Comparison of ENCODE assay signal across 24 mouse cellular contexts in genomic region chr5:102996331-102996730, GRCm38 (mm10).
DNase-seq lines count a peak whose midpoint lies in the region; ATAC-seq and TF ChIP-seq lines count a peak whose summit lies in the region.
"Had no signal": no experiment of that assay in that cellular context is flagged by ENCODE, and none has a peak within 500 bp of the region (broad histone marks: within the 10 kb centered on the region; RNA-seq: fewer than 3 reads in every experiment).

No protein-coding gene starts in this region.

- H3K9me3 ChIP-seq in midbrain, embryonic 11.5 days (ENCODE audit: control insufficient read depth, low read length), result no peaks in the 10 kb centered on the region
- H3K9me3 ChIP-seq: forebrain, embryonic 10.5 days; forebrain, embryonic 13.5 days; heart, embryonic 12.5 days; heart, embryonic 15.5 days; hindbrain, embryonic 10.5 days; hindbrain, embryonic 13.5 days; intestine, embryonic 15.5 days had no signal

- no peak overlapping the region for H3K4me2 ChIP-seq in midbrain, embryonic 11.5 days
- H3K4me2 ChIP-seq: forebrain, embryonic 13.5 days; heart, embryonic 12.5 days; heart, embryonic 15.5 days; hindbrain, embryonic 13.5 days; intestine, embryonic 15.5 days had no signal

- no peak overlapping the region for H3K4me3 ChIP-seq in cerebellum, adult 2 months (replicated peaks; ENCODE audit: insufficient read depth, low read depth, low read length)
- H3K4me3 ChIP-seq in left cerebral cortex, adult 2 months, result no peak overlapping the region
- H3K4me3 ChIP-seq in midbrain, embryonic 11.5 days (ENCODE audit: low read depth, low read length), result no peak overlapping the region
- H3K4me3 ChIP-seq: forebrain, embryonic 10.5 days; forebrain, embryonic 13.5 days; heart, embryonic 12.5 days; heart, embryonic 15.5 days; hindbrain, embryonic 10.5 days; hindbrain, embryonic 13.5 days; intestine, embryonic 15.5 days had no signal

- peak; percentile 37 to 61 for DNase-seq in cerebellum, adult 2 months
- no peak for DNase-seq in cerebellum, adult 11 months
- no peak for DNase-seq in frontal cortex, postnatal 25 days (ENCODE audit: low spot score in 2 of 2)
- DNase-seq in left cerebral cortex, adult 2 months (ENCODE audit: extremely low spot score in 1 of 2, low spot score in 2 of 2), result no peak
- DNase-seq in left cerebral cortex, postnatal 4 days, result no peak
- DNase-seq in telencephalon, adult 2 months (ENCODE audit: low read depth, low spot score), result peak; percentile 56
- no peak for DNase-seq in midbrain, embryonic 11.5 days (ENCODE audit: low spot score, missing footprints)
- DNase-seq: adrenal gland, adult 2 months; adrenal gland, postnatal 14 days; gastrocnemius, postnatal 25 days; heart, adult 18-20 months; heart, postnatal 10 days; heart, postnatal 36 days had no signal

- 46% methylated on average over 7 of the region's 7 CpGs for WGBS in cerebellum, adult 2 months
- WGBS in midbrain, embryonic 11.5 days, result 93% methylated on average over 7 of the region's 7 CpGs

- peaks cover 18% of the 10 kb centered on the region for H3K4me1 ChIP-seq in cerebellum, adult 2 months (ENCODE audit: control insufficient read depth, insufficient read depth, low read length)
- H3K4me1 ChIP-seq in midbrain, embryonic 11.5 days (ENCODE audit: control insufficient read depth, insufficient read depth, low read length), result no peaks in the 10 kb centered on the region
- H3K4me1 ChIP-seq: heart, embryonic 12.5 days; heart, embryonic 15.5 days; hindbrain, embryonic 13.5 days; intestine, embryonic 15.5 days had no signal

- no peak for TF ChIP-seq POLR2A in cerebellum, adult 2 months (IDR thresholded peaks at IDR 0.05; ENCODE audit: borderline replicate concordance, insufficient read depth, low read length)

- peak; percentile 70 for ATAC-seq in frontal cortex, adult (ENCODE audit: low TSS enrichment)
- no peak for ATAC-seq in midbrain, embryonic 11.5 days (ENCODE audit: low FRiP score)
- ATAC-seq: CD4-positive, CD25-positive, alpha-beta regulatory T cell, adult 4 months; forebrain, embryonic 13.5 days; forebrain, embryonic 16.5 days; hindbrain, embryonic 16.5 days; intestine, embryonic 15.5 days had no signal

- no peak overlapping the region for H3K9ac ChIP-seq in midbrain, embryonic 11.5 days (ENCODE audit: low read length)
- H3K9ac ChIP-seq: forebrain, embryonic 13.5 days; heart, embryonic 12.5 days; heart, embryonic 15.5 days; hindbrain, embryonic 13.5 days; intestine, embryonic 15.5 days had no signal

- intact Hi-C loops in left cerebral cortex, adult 2 months (cut with DNase I), result no loop called here
- intact Hi-C loops in left cerebral cortex, postnatal 4 days (cut with DNase I), result no loop called here

- no peaks in the 10 kb centered on the region for H3K36me3 ChIP-seq in midbrain, embryonic 11.5 days (ENCODE audit: control insufficient read depth, insufficient read depth, low read length)
- H3K36me3 ChIP-seq: forebrain, embryonic 10.5 days; heart, embryonic 12.5 days; heart, embryonic 15.5 days; hindbrain, embryonic 10.5 days; intestine, embryonic 15.5 days had no signal

- no peaks in the 10 kb centered on the region for H3K27me3 ChIP-seq in cerebellum, adult 2 months (ENCODE audit: control insufficient read depth, insufficient read depth, low read length)
- H3K27me3 ChIP-seq in midbrain, embryonic 11.5 days (ENCODE audit: control insufficient read depth, insufficient read depth, low read length), result no peaks in the 10 kb centered on the region
- H3K27me3 ChIP-seq: forebrain, embryonic 13.5 days; heart, embryonic 12.5 days; heart, embryonic 15.5 days; hindbrain, embryonic 13.5 days; intestine, embryonic 15.5 days had no signal

- no peak for TF ChIP-seq CTCF in cerebellum, adult 2 months (IDR thresholded peaks at IDR 0.05; ENCODE audit: borderline replicate concordance, insufficient read depth, low read depth, low read length)
- no peak for TF ChIP-seq CTCF in left cerebral cortex, adult 2 months (IDR thresholded peaks at IDR 0.05)

- H3K27ac ChIP-seq in cerebellum, adult 2 months (ENCODE audit: insufficient read depth, low read length), result peak overlapping the region; percentile 75
- peak overlapping the region; percentile 58 for H3K27ac ChIP-seq in left cerebral cortex, adult 2 months
- H3K27ac ChIP-seq in midbrain, embryonic 11.5 days (ENCODE audit: low read depth, low read length), result no peak overlapping the region
- H3K27ac ChIP-seq: forebrain, embryonic 10.5 days; forebrain, embryonic 13.5 days; heart, embryonic 15.5 days; hindbrain, embryonic 10.5 days; hindbrain, embryonic 13.5 days; intestine, embryonic 15.5 days had no signal

Comparison
In these comparisons a context has a peak if more than half of its experiments do, and no peak if none do; other contexts are left out.
1. DNase-seq: peak in cerebellum, adult 2 months (2 of 2) and telencephalon, adult 2 months (single experiment); none in cerebellum, adult 11 months (single experiment), frontal cortex, postnatal 25 days (0 of 2), left cerebral cortex, adult 2 months (0 of 2), left cerebral cortex, postnatal 4 days (single experiment) and midbrain, embryonic 11.5 days (single experiment).